Mouse (Mus musculus) cortical plate, adult 2 months (tissue): Measurements from ENCODE around the gene Cacnb3. TPM values are rescaled to one million over a fixed set of nuclear protein-coding genes. Genes with fewer than 3 reads are reported as not detected.

Experiments
- H3K27ac ChIP-seq: fragments of 200-500 bp; 2 replicates; pipeline ENCODE4 v1.5.1; 2012; ENCODE audit warnings: low read length, control low read depth, inconsistent platforms; ENCODE audit not compliant: insufficient read depth
- H3K4me1 ChIP-seq: fragments of 200-500 bp; 2 replicates; pipeline ENCODE4 v1.6.1; 2011; ENCODE audit warnings: low read length; ENCODE audit not compliant: control insufficient read depth, insufficient read depth
- H3K4me3 ChIP-seq: fragments of 200-500 bp; 2 replicates; pipeline ENCODE4 v1.5.1; 2011; ENCODE audit warnings: mild to moderate bottlenecking, low read length, control low read depth; ENCODE audit not compliant: insufficient read depth
- CTCF ChIP-seq: fragments of 200-500 bp; IDR thresholded peaks from 2 replicates; pipeline ENCODE4 v1.5.1; 2011; ENCODE audit warnings: mild to moderate bottlenecking, control low read depth, low read length; ENCODE audit not compliant: insufficient read depth; ENCODE audit errors: extremely low read depth
- POLR2A ChIP-seq: fragments of 200-500 bp; IDR thresholded peaks from 2 replicates; pipeline ENCODE4 v1.6.1; 2011; ENCODE audit warnings: mild to moderate bottlenecking, low read length, control low read depth; ENCODE audit not compliant: insufficient read depth; ENCODE audit errors: extremely low read depth
- polyA plus RNA-seq: library from polyadenylated mRNA; depleted of rRNA; stranded (reverse); fragments of >200 nt; gene quantifications from 2 replicates; pipeline ENCODE4 v1.2.3, GENCODE M21; 2012

The Cacnb3 gene
- polyA plus RNA-seq, 1 experiment: 339 TPM

DNA sequence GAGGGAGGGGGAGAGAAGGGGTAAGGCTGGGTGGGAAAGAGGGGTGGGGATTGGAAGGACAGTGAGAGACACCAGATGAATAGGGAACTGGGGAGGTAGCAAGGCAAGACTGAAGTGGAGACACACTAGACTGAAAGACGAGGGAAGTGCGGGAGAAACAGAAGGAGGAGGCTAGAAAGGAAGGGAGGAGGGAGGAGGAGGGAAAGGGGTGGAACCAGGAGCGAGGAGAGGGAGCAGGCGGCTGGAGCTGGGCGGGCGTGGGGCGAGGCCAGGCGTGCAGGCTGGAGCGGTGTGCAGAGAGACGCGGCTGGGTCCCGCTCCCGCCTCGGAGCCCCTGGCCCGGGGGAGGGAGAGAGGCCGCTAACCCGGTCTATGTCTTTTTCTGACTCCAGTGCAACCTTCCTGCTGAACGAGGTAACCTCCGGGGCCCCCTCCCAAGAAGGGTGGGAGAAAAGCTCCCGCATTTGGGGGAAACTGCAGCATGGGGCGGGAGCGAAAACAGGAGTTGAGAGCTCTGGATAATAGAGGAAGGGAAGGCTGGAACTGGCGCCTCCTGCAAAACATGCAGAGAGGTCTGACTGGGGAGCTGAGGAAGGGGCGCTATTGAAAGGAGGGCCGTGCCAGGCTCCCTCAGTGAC, 1.6 kb downstream of the Cacnb3 start:
- Histone ChIP-seq H3K4me3 (peak overlapping the region; percentile 71), H3K4me1 (peaks cover 5% of the 10 kb centered on the region; the same call in 1 of the 2 replicates), H3K27ac (no peak overlapping the region)
- TF ChIP-seq CTCF (no peak), POLR2A (peak; percentile 41; the same call in 1 of the 2 replicates)

DNA sequence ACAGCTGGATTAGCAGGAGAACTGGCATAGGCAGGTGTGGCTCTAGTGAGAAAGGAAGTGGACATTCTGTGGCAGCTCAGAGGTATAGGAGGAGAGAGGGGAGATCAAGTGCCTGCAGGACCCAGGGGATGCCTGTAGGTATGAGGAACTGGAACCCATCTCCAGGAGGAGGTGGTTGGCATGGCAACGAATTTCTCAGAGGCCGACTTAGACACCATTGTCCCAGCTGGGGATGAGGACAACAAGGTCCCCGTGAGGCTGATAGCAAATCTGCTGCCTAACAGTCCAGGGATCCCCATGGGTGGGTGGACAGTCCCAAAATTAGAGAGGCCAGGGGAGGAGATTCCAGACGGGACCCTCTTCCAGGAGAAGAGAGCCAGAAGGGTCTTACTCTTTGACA, 2.3 kb downstream of the Cacnb3 start:
- no peak overlapping the region for H3K27ac ChIP-seq
- H3K4me3 ChIP-seq: peak overlapping the region; percentile 71
- TF ChIP-seq CTCF (no peak), POLR2A (no peak)
- H3K4me1 ChIP-seq: peaks cover 7% of the 10 kb centered on the region; the same call in 1 of the 2 replicates

DNA sequence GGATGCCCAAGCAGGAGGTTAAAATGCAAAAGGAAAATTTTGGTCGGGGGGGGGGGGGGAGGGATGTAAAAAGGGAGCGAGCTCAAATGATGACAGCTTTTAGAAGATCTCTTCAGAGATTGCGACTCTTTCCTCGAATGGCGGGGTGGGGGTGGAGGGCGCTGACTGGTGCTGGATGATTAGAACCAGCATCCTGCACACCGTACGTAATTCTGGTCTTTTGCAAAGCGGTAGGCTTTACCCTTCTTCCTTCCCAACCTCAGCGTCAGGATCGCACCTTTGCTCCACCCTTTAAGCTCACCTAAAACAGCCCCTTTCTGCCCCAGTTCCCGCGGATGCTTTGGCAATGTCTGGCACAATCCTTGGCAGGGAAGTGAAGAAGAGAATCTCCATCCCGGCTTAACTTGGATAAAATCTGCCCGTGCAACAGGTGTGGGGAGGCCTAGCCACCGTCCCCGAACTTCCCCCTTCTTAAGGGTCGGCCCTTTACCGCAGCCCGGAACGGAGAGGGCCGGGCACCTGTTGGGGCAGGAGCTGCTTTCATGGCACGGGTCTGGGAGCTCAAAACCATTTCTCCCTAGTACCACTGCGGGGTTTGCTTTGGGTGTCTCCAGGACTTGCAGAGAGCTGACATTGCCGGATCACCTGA, 3.3 kb downstream of the Cacnb3 start:
- no peak overlapping the region for H3K27ac ChIP-seq
- H3K4me1 ChIP-seq: peaks cover 7% of the 10 kb centered on the region; the same call in 1 of the 2 replicates
- H3K4me3 ChIP-seq: peak overlapping the region; percentile 71
- TF ChIP-seq POLR2A: no peak
- no peak for TF ChIP-seq CTCF

DNA sequence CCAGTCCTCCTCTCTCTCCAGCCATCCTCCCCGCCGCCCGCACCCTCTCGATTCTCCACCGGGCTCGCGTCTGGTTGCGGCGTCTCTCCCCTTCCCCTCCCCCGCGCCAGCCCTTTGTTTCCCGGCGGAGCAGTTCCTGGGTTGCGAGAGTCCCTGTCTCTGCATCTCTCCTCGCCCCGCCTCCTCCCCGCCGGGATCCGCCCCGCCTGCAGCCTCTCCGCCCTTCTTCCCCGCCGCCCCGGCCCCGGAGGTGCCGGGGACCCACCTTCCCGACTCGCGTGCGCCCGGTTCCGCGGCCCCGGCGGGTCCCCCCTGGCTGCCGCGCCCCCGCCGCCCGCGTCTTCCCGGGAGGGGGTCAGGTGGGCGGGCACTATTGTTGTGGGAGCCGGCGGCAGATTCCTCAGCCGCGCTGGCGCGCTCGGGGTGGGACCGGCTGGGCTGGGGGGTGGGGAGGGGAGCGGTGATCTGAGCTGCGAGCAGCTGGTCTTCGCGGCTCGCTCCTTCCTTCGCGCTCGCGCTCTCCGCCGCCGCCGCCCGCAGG, 4.0 kb downstream of the Cacnb3 start:
- peaks cover 3% of the 10 kb centered on the region; the same call in 1 of the 2 replicates for H3K4me1 ChIP-seq
- no peak for TF ChIP-seq CTCF
- peak; percentile 47; the same call in 1 of the 2 replicates for TF ChIP-seq POLR2A
- peak overlapping the region; percentile 71 for H3K4me3 ChIP-seq
- H3K27ac ChIP-seq: no peak overlapping the region

DNA sequence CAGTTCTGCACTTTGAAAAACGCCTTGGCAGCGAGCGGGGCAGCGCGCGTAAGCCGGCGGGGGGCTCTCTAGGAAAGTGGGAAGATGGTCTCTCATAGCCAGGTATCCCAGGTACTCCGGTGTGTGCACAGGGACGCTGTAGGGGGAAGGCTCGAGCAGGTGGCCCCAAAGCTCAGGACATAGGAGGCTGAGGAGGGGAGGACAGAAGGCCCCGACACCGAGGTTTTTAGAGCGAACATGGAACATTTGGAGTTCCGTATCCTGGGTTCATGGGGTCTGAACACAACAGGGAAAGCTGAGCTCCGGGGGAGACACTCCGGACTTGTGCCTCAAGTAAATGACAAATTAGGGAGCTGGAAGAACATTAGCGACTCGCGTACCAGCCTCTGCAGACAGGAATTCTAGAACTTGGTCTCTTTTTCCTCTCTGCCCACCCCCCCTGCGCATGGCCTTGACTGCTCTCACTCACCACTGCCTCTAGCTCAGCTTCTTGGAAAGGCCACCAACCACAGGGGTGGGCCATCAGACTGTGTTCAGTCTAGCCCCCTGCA, 4.7 kb downstream of the Cacnb3 start:
- Histone ChIP-seq H3K4me3 (peak overlapping the region; percentile 71), H3K4me1 (peaks cover 5% of the 10 kb centered on the region; the same call in 1 of the 2 replicates), H3K27ac (peak overlapping the region; percentile 54)
- TF ChIP-seq CTCF (no peak), POLR2A (no peak)

DNA sequence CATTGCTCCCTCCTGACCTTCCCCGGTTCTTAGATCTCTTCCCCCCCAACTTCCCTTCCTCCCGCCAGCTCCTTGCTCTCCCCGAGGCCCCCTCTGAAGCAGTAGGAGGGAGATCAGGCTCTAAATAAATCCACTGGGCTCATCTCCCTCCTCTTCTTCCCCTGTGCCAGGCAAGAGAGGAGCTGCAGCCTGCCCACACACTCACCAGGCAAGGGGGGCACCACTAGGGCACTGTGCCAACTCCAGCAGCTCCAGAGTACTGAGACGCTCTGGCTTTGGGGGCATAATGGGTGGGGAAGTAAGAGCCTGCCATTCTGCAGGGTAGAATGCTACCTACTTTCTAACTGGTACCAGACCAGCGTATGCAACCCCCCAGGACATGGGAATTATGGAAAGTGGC, 5.9 kb downstream of the Cacnb3 start:
- Histone ChIP-seq H3K27ac (peak overlapping the region; percentile 54; the same call in 1 of the 2 replicates), H3K4me1 (peaks cover 5% of the 10 kb centered on the region; the same call in 1 of the 2 replicates)
- TF ChIP-seq POLR2A (peak; percentile 47; the same call in 1 of the 2 replicates), CTCF (no peak)

DNA sequence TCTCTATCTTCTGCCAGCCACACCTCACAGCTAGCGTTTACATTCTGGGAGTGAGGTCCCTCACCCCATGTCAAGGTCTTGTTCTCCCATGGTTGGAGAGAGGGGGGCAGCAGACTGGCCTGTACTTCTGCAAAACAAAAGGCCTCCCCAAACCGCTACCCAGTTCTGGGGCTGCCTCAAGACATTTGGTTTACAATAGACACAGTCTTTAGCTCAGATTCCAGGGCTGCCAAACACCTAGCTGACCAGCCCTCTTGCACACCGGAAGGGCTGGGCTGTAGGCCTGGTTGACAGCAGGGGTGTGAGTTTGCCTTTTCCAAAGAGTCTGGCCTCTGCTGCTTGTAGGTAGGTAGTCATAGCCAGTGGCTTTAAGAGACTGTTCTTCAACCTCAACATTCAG, 6.5 kb downstream of the Cacnb3 start:
- no peak for TF ChIP-seq POLR2A
- TF ChIP-seq CTCF: no peak
- H3K27ac ChIP-seq: no peak overlapping the region
- H3K4me1 ChIP-seq: peaks cover 5% of the 10 kb centered on the region; the same call in 1 of the 2 replicates
- H3K4me3 ChIP-seq: no peak overlapping the region; the same call in 1 of the 2 replicates

More for the DNA sequence above, 5.9 kb downstream of the Cacnb3 start:
- H3K4me3 ChIP-seq: peak overlapping the region; percentile 71

DNA sequence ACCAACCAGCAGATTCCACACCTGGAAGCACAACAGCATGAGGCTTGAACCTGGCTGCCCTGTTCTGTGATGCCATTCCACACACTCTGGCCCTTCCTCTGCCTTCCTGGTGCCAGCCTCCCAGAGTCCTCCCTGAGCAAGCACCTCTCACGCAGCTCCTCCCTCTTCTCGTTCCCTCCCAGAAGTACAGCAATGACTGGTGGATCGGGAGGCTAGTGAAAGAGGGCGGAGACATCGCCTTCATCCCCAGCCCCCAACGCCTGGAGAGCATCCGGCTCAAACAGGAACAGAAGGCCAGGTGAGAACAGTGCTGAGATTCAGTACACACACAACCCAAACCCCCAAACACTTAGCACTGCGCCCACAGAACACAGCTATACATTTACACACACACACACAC, 9.5 kb downstream of the Cacnb3 start:
- Histone ChIP-seq H3K4me3 (no peak overlapping the region), H3K27ac (no peak overlapping the region), H3K4me1 (peaks cover 5% of the 10 kb centered on the region; the same call in 1 of the 2 replicates)
- TF ChIP-seq CTCF (no peak), POLR2A (no peak)

DNA sequence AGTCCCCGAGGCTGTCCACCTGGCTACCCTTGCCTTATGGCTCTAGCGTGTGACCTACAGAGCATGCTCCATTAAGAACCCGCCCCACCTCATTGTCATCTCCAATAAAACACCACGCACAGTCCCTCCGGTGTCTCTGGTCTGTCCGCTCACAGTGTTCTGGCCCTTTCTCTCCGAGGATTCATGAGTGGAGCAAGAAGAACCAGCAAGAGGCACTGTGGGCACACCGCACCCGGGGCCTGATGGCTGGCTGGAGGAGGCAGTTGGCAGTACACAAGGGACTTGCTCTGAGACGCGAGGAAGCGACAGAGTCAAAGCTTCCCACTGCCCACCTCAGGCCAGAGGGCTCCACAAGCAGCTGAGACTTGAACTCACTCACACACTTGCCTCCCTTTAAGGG, 13.8 kb downstream of the Cacnb3 start:
- TF ChIP-seq POLR2A (no peak), CTCF (no peak)
- no peak overlapping the region for H3K27ac ChIP-seq
- no peak overlapping the region for H3K4me3 ChIP-seq
- 0 out of 2 replicates have a peak, but pooled peaks cover 2% of the 10 kb centered on the region for H3K4me1 ChIP-seq
